Mouse (Mus musculus): ENCODE data around the gene Map7.

The Map7 gene

GRCm38 (mm10) chr10:20181680-20182399 is 33.6 kb downstream of the Map7 start:
- DNase-seq (ENCODE audit: inconsistent age in 2 of 2, low spot score in 1 of 2) = no peak

DNA sequence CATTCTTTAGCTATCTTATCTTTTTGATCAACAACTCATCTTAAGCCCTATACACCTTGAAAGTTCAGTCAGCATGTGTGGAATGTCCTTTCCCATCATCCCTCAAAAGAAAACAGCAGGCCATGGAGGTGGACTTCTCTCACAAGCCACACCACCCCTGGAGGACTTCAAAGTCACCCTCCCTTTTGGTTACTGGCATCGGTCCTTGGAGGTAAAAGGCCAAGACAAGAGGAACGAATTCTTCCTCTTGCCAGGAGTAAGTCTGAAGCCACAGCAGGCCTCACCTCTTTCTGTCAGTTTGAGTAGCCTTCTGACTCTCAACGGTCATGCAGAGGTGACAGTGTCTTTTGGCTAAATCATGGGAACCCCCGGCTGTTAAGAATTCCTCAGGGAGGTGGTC is 36.1 kb downstream of the Map7 start:
- DNase-seq (ENCODE audit: inconsistent age in 2 of 2, low spot score in 1 of 2) = no peak

DNA sequence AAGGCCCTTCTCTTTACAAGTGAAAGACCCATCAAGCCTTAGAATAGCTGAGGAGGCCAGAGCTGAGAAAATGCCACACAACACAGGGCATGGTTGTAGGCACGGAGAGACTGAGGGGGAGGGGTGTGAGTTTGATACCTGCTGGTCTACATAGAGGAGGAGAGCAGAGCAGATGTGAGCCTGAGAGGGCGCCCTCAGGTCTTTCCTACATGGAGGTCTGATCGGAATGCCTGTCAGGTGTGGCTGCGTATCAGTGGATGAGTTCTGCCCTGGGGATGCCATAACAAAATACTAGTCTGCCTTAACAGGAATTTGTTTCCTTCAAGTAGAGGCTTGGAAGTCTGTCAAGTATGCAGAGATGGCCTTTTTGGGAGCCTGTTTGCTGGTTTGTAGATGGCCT is 37.0 kb downstream of the Map7 start:
- DNase-seq (ENCODE audit: inconsistent age in 2 of 2, low spot score in 1 of 2) = no peak

DNA sequence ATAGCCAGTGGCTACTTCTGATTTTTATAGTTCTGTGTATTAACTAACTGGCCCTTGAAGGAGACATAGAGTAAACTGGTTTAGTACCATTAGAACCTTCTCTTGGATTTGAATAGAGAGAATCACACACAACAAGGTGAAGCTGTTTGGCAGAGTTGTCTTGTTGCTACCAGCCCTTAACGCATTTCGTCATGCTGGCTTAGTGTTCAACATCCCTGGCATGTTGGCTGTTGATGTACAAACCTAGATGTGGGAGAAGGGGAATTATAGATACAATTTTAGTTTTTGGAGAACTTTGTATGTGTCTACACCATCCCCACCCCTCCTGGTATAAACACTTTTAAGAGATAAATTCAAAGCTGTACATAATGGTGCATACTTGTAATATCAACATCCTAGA is 37.5 kb downstream of the Map7 start:
- no peak for DNase-seq (ENCODE audit: inconsistent age in 2 of 2, low spot score in 1 of 2)

GRCm38 (mm10) chr10:20186800-20187273 is 38.6 kb downstream of the Map7 start:
- no peak for DNase-seq (ENCODE audit: inconsistent age in 2 of 2, low spot score in 1 of 2)

DNA sequence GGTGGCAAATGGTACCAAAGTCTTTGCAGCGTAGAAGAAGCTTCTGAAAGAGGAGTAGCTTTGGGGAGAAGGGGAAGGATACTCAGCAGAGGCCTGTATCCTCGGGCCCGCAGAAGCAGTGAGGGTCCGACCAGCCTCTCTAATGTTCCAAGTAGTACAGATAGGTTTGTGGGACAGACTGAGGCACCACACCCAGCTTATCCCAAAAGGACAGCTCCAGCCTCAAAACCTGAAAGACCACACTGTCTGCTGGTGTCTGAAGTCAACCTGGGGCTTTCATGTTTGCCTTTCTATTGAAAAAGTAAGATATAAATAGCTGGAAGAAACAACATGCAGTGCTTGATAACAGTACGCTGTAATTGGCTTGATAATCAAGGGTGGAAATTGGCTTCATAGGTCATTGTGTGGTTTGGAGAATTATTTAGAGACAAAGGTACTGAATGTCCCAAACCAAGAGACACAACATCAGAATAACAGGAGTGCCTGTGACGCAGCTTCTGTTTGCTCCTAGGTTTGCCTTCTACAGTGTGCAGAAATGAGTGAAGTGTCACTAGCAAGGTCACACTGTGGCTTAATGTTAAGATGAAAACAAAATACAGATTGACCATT is 42.0 kb downstream of the Map7 start:
- DNase-seq (ENCODE audit: inconsistent age in 2 of 2, low spot score in 1 of 2) = no peak

DNA sequence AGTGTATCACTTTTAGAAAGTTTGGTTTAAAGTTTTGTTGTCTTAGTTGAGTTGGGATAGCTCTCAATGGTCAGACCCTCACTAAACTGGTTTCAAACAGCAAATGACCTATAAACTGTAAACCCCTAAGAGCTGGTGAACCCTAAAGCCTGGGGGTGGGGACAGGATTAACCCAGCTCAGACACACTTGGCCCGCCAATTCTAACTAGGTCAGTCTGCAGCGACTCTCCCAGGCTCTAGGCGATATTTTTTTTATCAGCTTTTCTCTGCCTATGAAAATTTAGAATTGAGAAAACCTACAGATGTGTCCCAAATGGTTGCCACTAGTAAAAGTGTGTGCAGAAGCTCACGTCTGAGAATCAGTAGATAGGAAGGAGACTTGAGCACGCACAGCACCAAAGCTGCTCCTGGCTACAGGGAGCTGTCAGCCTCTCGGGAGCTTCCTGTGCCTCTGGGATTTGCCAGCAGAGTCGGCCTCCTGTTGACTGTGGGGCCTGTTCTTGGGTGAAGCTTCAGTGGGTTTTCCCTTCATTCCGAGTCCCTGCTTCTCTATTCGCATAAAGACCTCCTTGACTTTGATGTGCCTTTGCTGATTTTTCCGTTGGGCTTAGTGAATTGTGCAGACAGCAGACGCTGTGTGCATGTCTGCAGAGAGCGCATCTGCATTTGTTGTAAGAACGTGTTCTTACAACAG is 46.7 kb downstream of the Map7 start:
- DNase-seq (ENCODE audit: inconsistent age in 2 of 2, low spot score in 1 of 2) = no peak

DNA sequence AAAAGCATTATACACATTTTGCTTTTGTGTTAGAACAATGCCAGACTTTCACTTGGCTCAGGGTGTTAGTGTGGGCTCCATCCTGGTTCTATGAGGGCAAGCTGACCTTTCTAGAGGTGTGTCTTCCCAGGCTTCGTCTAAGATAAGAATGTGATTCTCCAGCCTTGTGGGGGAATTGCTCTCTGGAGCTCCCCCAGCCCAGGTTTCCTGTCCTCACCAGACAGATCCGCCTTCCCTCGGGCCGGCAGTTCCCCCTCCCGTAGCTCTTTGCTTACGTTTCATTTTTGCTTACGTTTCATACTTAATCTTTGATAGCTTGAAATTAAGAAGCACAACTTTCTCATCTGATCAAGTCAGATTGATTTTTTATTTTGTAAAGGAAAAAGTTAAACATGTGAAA is 48.8 kb downstream of the Map7 start:
- DNase-seq (ENCODE audit: inconsistent age in 2 of 2, low spot score in 1 of 2) = no peak

GRCm38 (mm10) chr10:20198968-20199737 is 50.9 kb downstream of the Map7 start:
- no peak for DNase-seq (ENCODE audit: inconsistent age in 2 of 2, low spot score in 1 of 2)

- DNase-seq (ENCODE audit: inconsistent age in 2 of 2, low spot score in 1 of 2) = no peak
Observed at GRCm38 (mm10) chr10:20201236-20201635, 53.0 kb downstream of the Map7 start.

DNA sequence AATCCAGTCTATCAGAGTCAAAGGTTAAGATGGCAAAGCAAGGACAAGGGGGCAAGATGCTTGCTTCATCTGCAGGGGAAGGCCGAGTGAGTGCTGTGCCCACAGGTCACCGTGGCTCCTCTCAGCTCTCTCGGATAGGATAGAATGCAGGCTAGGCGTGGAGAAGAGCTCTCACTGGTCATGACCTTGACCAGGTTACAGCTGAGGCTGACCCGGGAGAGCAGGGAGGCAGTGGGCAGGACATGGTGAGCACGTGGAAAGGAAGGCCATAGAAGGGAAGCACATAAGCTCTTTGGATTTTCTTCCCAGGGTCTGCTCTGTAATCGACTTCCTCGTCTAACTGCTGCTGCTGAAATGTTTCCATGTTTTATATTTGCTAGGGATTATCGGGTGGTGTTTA is 53.9 kb downstream of the Map7 start:
- DNase-seq (ENCODE audit: inconsistent age in 2 of 2, low spot score in 1 of 2) = no peak

DNA sequence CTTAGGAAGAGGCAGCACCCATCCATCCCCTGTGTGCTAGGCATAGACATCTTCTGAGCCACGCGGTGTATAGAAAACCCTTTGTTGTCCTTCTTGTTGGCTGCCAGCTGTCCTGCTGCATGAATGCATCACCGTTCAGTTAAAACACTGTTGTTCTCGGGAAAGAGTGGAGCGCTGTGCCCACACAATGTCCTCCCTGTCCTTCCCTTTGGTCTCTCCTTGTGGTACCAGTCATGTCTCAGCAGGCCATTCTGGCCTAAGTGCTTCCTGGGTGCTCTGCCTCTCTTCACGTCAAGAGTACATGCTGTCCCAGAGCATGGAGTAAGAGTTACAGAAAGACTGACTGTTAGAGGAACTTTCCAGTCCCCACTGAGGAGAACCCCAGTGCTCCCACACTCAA is 54.5 kb downstream of the Map7 start:
- DNase-seq (ENCODE audit: inconsistent age in 2 of 2, low spot score in 1 of 2) = no peak

GRCm38 (mm10) chr10:20203502-20203901 is 55.2 kb downstream of the Map7 start:
- DNase-seq (ENCODE audit: inconsistent age in 2 of 2, low spot score in 1 of 2) = no peak

DNA sequence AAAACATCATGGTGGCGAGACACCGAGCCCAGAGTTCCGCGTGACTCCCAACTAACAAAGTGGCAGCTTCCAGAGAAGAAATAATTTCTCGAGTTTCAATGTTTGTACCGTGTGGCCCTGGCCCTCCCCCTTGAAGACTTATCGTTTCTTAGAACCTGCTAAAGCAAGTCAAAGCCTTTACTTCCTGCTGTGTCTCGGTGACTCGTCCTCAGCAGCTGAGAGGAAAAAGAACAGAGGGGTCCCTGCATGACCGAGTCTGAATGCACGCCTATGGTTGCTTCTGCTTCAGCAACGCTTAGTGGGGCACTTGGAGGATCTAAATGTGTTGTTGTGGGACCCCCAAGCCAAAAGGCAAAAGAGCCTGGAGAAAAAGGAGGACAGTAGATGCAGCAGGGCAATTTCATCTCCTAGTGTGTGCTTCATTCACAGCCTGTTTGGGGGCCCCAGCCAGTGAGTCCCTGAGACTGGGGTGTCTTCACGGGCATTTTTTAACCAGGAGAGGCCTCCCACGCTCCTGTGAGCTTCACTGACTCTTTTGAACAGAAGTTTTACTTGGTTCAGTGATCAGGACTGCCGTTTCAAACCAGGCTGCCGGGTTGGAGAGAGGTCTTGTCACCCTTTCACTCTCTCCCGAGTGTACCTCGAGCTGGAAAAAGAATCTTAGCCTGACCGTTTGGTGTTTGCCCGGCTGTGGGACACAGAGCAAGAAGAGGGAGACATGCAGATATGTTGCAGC is 56.6 kb downstream of the Map7 start:
- no peak for DNase-seq (ENCODE audit: inconsistent age in 2 of 2, low spot score in 1 of 2)

GRCm38 (mm10) chr10:20206966-20207365 is 58.7 kb downstream of the Map7 start:
- no peak for DNase-seq (ENCODE audit: inconsistent age in 2 of 2, low spot score in 1 of 2)

GRCm38 (mm10) chr10:20209609-20210341 is 61.5 kb downstream of the Map7 start:
- no peak for DNase-seq (ENCODE audit: inconsistent age in 2 of 2, low spot score in 1 of 2)

GRCm38 (mm10) chr10:20214418-20214817 is 66.1 kb downstream of the Map7 start:
- no peak for DNase-seq (ENCODE audit: inconsistent age in 2 of 2, low spot score in 1 of 2)

- DNase-seq (ENCODE audit: inconsistent age in 2 of 2, low spot score in 1 of 2) = no peak
Observed at GRCm38 (mm10) chr10:20216982-20217381, 68.7 kb downstream of the Map7 start.

DNA sequence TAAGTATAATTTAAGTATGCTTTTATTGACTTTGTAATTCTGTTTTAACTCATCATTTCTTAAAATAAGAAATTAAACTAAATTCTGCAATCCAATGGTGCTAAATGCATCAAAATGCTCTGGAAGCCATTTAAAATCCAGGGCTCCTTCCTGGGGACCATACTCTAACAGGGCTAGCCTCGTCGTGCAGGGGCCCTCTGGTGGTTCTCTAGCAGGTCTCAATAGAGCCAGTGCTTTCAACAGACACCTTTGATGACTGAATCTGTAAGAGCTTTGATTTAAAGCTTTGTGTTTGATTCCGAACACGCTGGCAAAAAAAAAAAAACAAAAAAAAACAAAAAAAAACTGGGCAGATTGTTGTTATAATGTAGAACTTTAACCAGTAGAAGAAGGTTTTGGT is 70.6 kb downstream of the Map7 start:
- no peak for DNase-seq (ENCODE audit: inconsistent age in 2 of 2, low spot score in 1 of 2)

GRCm38 (mm10) chr10:20219538-20219937 is 71.3 kb downstream of the Map7 start:
- DNase-seq (ENCODE audit: inconsistent age in 2 of 2, low spot score in 1 of 2) = no peak

All from adrenal gland, adult (tissue).